Mouse (Mus musculus) lung, adult 18-20 months (tissue): ENCODE results near the gene Myh7.
"Not testable (repeated sequence)": the region's sequence is repeated elsewhere in the genome, so short reads cannot be mapped to it uniquely, and the experiment has no call there.

Source experiments
- DNase-seq, 2 experiments: peaks; one replicate each; pipeline ENCODE4 v3.0.0; 2022; ENCODE audit warnings: mixed read lengths in 2 of 2

Myh7 gene

GRCm38 (mm10) chr14:55003878-55004855 lies 9.7 kb upstream of the Myh7 start:
- DNase-seq: peak; percentile 44 to 61

GRCm38 (mm10) chr14:55002687-55003120 lies 8.3 kb upstream of the Myh7 start:
- no peak for DNase-seq

- no peak for DNase-seq
Observed at GRCm38 (mm10) chr14:55001938-55002686, 7.7 kb upstream of the Myh7 start.

- DNase-seq: no peak
Observed at GRCm38 (mm10) chr14:55001446-55001845, 7.0 kb upstream of the Myh7 start.

GRCm38 (mm10) chr14:55000814-55001213 lies 6.4 kb upstream of the Myh7 start:
- no peak for DNase-seq

GRCm38 (mm10) chr14:54999868-55000267 lies 5.4 kb upstream of the Myh7 start:
- DNase-seq: not testable (repeated sequence)

- no peak for DNase-seq
Observed at GRCm38 (mm10) chr14:54998680-54999079, 4.3 kb upstream of the Myh7 start.

- no peak for DNase-seq
Observed at GRCm38 (mm10) chr14:54997297-54997696, 2.9 kb upstream of the Myh7 start.

- DNase-seq: no peak
Observed at GRCm38 (mm10) chr14:54996793-54997192, 2.4 kb upstream of the Myh7 start.

- DNase-seq: no peak
Observed at GRCm38 (mm10) chr14:54995457-54996138, 1.2 kb upstream of the Myh7 start.

GRCm38 (mm10) chr14:54994869-54995186 lies 402 bp upstream of the Myh7 start:
- no peak for DNase-seq

GRCm38 (mm10) chr14:54993636-54994035 lies 790 bp downstream of the Myh7 start:
- DNase-seq: peak; percentile 42 to 65

- DNase-seq: no peak
Observed at GRCm38 (mm10) chr14:54992196-54992595, 2.2 kb downstream of the Myh7 start.

GRCm38 (mm10) chr14:54989886-54990441 lies 4.5 kb downstream of the Myh7 start:
- no peak for DNase-seq

GRCm38 (mm10) chr14:54988882-54989281 lies 5.5 kb downstream of the Myh7 start:
- DNase-seq: no peak

- DNase-seq: not testable (repeated sequence)
Observed at GRCm38 (mm10) chr14:54988350-54988874, 6.0 kb downstream of the Myh7 start.

GRCm38 (mm10) chr14:54981934-54982333 lies 12.5 kb downstream of the Myh7 start:
- DNase-seq: no peak

GRCm38 (mm10) chr14:54978664-54979063 lies 15.8 kb downstream of the Myh7 start:
- DNase-seq: no peak

GRCm38 (mm10) chr14:54976633-54977032 lies 17.8 kb downstream of the Myh7 start, which contains the start of gene Gm17428:
Gene Gm17428, plus strand, starts transcription at chr14:54976933.
- DNase-seq: no peak

- no peak for DNase-seq
Observed at GRCm38 (mm10) chr14:54974068-54974791, 20.2 kb downstream of the Myh7 start.

- DNase-seq: not testable (repeated sequence)
Observed at GRCm38 (mm10) chr14:54972786-54973185, 21.6 kb downstream of the Myh7 start.

GRCm38 (mm10) chr14:54968344-54968743 lies 26.1 kb downstream of the Myh7 start:
- no peak for DNase-seq
